Mouse (Mus musculus): Measurements from ENCODE around the gene Btbd2.
"Not testable (repeated sequence)": the region's sequence is repeated elsewhere in the genome, so short reads cannot be mapped to it uniquely, and the experiment has no call there.

The Btbd2 gene

GRCm38 (mm10) chr10:80606737-80607350 is 50.0 kb downstream of the Btbd2 start:
- DNase-seq (ENCODE audit: low spot score in 2 of 2) = no peak

GRCm38 (mm10) chr10:80606306-80606705 is 50.6 kb downstream of the Btbd2 start:
- DNase-seq (ENCODE audit: low spot score in 2 of 2) = no peak

- DNase-seq (ENCODE audit: low spot score in 2 of 2) = not testable (repeated sequence)
These were observed 51.1 kb downstream of the Btbd2 start, which contains the start of gene Gm49322 for GRCm38 (mm10) chr10:80605721-80606120. Gene Gm49322, plus strand, starts transcription at chr10:80606021.

- no peak for DNase-seq (ENCODE audit: low spot score in 2 of 2)
These were observed 51.9 kb downstream of the Btbd2 start for GRCm38 (mm10) chr10:80604988-80605387.

- DNase-seq (ENCODE audit: low spot score in 2 of 2) = no peak
These were observed 52.8 kb downstream of the Btbd2 start for GRCm38 (mm10) chr10:80604001-80604509.

- DNase-seq (ENCODE audit: low spot score in 2 of 2) = no peak
These were observed 53.5 kb downstream of the Btbd2 start for GRCm38 (mm10) chr10:80603364-80603763.

GRCm38 (mm10) chr10:80602698-80603325 is 54.1 kb downstream of the Btbd2 start, which contains the start of the genes Scamp4 and Adat3:
Gene Scamp4, plus strand, starts transcription at chr10:80602872.
Gene Adat3, plus strand, starts transcription at chr10:80602880.
- DNase-seq (ENCODE audit: low spot score in 2 of 2) = peak; percentile 97

- DNase-seq (ENCODE audit: low spot score in 2 of 2) = no peak
These were observed 60.6 kb downstream of the Btbd2 start for GRCm38 (mm10) chr10:80596318-80596717.

All from right cerebral cortex, postnatal 10 days (tissue).